Mouse (Mus musculus) liver, adult 2 months (tissue): Measurements from ENCODE around the gene Wdr17.

Experiments
- CTCF ChIP-seq: fragments of 200-500 bp; IDR thresholded peaks from 2 replicates; pipeline ENCODE4 v1.5.1; 2011; ENCODE audit warnings: low read depth, low read length, control low read depth
- POLR2A ChIP-seq: fragments of 200-500 bp; IDR thresholded peaks from 2 replicates; pipeline ENCODE4 v1.6.1; 2011; ENCODE audit warnings: low read length, control low read depth; ENCODE audit not compliant: insufficient read depth; ENCODE audit errors: extremely low read depth

- TF ChIP-seq POLR2A, result no peak
- TF ChIP-seq CTCF, result no peak
Measured at GRCm38 (mm10) chr8:54718515-54718914, 168.5 kb downstream of the Wdr17 start.
